Mouse (Mus musculus): ENCODE results near the gene Plekhg1. TPM values are rescaled to one million over a fixed set of nuclear protein-coding genes. Genes with fewer than 3 reads are reported as not detected.

Plekhg1 gene
- polyA plus RNA-seq, 1 experiment from 2014 or later = 9.1 TPM

DNA sequence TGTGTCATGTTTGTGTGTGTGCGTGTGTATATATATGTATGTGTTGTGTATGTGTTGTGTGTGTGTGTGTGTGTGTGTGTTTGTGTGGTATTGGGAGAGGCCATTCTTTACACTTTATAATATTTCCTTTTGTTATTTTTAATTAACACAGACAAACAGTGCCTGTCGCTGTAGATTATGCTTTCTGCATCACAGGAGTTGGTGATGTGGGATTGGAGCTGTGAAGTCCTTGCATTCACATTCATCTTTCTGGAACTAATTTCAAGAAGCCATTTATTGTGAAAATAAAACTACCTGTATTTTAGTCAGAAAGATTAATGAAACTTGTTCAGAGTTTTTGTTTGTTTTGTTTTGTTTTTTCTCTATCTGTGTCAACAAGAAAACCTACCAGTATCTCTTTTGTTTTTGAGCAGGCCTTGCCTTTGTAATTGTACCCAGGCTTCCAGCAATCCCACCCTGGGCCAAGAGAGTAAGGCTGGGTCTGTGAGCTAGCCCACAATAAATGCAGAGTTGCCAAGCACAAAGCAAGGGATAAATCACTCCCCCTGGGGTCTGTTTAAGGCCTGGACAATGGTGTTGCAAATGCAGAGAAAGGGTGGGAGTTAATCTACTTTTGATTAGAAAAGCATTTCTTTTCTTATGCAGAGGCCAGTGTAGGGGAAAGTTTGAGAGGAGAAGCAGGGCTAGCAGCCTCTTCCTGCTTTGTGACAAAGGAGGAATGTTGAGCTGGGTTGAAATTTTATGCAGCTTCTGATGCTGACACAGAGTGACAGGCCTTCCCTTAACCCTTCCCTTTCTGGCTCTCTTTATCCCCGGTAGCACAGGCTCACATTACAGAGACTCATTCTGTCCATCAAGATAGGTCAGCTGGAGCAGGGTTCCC lies 151.5 kb downstream of the Plekhg1 start:
- peak overlapping the region; percentile 34; the same call in 1 of the 2 replicates for H3K9ac ChIP-seq
- ATAC-seq (ENCODE audit: low FRiP score) (peak; percentile 70), DNase-seq (ENCODE audit: low spot score) (no peak)
- no peaks in the 10 kb centered on the region for H3K27me3 ChIP-seq (ENCODE audit: control insufficient read depth, insufficient read depth, low read length)
- H3K9me3 ChIP-seq (ENCODE audit: control insufficient read depth, low read length) = no peaks in the 10 kb centered on the region
- WGBS = 32% methylated on average over 3 of the region's 3 CpGs
- H3K36me3 ChIP-seq (replicated peaks; ENCODE audit: control insufficient read depth, insufficient read depth) = no peaks in the 10 kb centered on the region
- H3K27ac ChIP-seq = peak overlapping the region; percentile 14; the same call in 1 of the 2 replicates
- H3K4me2 ChIP-seq (replicated peaks) = no peak overlapping the region
- H3K4me1 ChIP-seq (replicated peaks; ENCODE audit: control insufficient read depth, insufficient read depth, low read length) = no peaks in the 10 kb centered on the region
- no peak overlapping the region for H3K4me3 ChIP-seq (replicated peaks; ENCODE audit: low read length)

DNA sequence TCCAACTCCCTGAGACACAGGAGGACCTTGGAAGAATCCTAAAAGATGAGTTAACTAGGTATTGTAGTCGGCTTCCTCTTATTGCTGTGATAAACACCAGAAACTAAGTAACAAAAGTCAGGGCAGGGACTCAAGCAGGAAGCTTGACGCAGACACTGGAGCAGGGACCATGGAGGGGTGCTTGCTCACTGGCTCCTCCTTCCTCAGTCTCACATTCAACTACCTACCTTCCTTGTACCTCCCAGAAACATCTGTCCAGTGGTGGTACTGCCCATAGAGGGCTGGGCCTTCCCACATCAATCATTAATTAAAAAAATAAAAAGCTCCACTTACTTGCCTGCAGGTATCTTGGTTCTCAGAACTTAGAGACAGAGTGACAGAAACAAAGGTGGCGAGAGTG lies 152.2 kb downstream of the Plekhg1 start:
- DNase-seq (ENCODE audit: low spot score) (no peak), ATAC-seq (ENCODE audit: low FRiP score) (no peak)
- H3K9ac ChIP-seq = no peak overlapping the region
- WGBS = 44% methylated on average over 3 of the region's 3 CpGs
- no peak overlapping the region for H3K4me2 ChIP-seq (replicated peaks)
- peak overlapping the region; percentile 14 for H3K27ac ChIP-seq
- no peaks in the 10 kb centered on the region for H3K27me3 ChIP-seq (ENCODE audit: control insufficient read depth, insufficient read depth, low read length)
- H3K9me3 ChIP-seq (ENCODE audit: control insufficient read depth, low read length) = no peaks in the 10 kb centered on the region
- no peak overlapping the region for H3K4me3 ChIP-seq (replicated peaks; ENCODE audit: low read length)
- H3K36me3 ChIP-seq (replicated peaks; ENCODE audit: control insufficient read depth, insufficient read depth) = no peaks in the 10 kb centered on the region
- H3K4me1 ChIP-seq (replicated peaks; ENCODE audit: control insufficient read depth, insufficient read depth, low read length) = no peaks in the 10 kb centered on the region

DNA sequence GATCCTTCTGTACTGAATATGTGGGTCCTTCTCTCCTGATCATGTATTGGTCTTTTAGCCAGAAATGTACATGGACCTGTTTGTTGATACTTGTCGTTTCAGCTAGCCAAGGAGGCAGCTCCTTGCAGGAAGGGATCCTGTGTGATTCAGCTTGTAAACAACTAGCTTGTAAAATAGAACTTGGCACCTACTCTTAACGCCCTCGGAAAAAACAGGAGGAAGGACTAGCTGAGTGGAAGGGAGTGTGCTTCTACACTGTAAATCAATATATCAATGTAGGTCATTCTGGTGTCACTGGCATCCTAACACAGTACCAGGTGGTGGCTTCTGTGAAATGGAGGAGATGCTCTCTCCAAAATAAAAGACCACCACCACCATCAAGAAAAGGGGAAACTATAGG lies 157.9 kb downstream of the Plekhg1 start:
- WGBS = 68% methylated on average over 3 of the region's 3 CpGs
- no peak for DNase-seq (ENCODE audit: low spot score)
- no peak for ATAC-seq (ENCODE audit: low FRiP score)
- Histone ChIP-seq H3K36me3 (replicated peaks; ENCODE audit: control insufficient read depth, insufficient read depth) (no peaks in the 10 kb centered on the region), H3K27me3 (ENCODE audit: control insufficient read depth, insufficient read depth, low read length) (no peaks in the 10 kb centered on the region), H3K4me2 (replicated peaks) (no peak overlapping the region), H3K9me3 (ENCODE audit: control insufficient read depth, low read length) (no peaks in the 10 kb centered on the region), H3K4me3 (replicated peaks; ENCODE audit: low read length) (no peak overlapping the region), H3K27ac (no peak overlapping the region), H3K9ac (no peak overlapping the region), H3K4me1 (replicated peaks; ENCODE audit: control insufficient read depth, insufficient read depth, low read length) (no peaks in the 10 kb centered on the region)

DNA sequence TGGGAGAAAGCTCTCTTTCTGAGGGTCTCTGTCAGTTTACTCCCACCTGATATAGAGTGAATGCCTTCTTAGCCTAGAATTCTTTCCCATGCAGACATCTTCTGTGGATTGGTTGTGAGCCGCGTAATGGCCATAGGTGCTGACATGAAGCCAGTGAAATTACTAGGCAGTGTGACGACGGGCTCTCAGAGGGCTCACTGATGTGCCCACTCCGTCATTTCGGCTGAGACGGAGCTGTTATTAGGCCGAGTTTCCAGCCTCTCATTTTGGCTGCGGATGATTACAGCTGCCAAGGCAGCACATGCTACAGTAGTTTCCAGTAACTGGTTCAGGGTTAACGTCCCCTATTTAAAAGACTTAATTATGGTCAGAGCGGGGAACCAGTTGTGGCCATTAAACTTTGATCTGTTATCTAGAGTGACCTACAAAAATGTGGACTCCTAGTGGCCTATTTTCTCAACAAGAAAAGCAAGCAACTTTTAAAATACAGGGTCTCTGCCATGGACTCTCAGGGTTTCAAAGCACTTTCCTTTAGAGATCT lies 160.3 kb downstream of the Plekhg1 start:
- no peaks in the 10 kb centered on the region for H3K9me3 ChIP-seq (ENCODE audit: control insufficient read depth, low read length)
- ATAC-seq (ENCODE audit: low FRiP score) (no peak), DNase-seq (ENCODE audit: low spot score) (no peak)
- H3K27ac ChIP-seq = no peak overlapping the region
- H3K36me3 ChIP-seq (replicated peaks; ENCODE audit: control insufficient read depth, insufficient read depth) = no peaks in the 10 kb centered on the region
- no peaks in the 10 kb centered on the region for H3K27me3 ChIP-seq (ENCODE audit: control insufficient read depth, insufficient read depth, low read length)
- no peak overlapping the region for H3K9ac ChIP-seq
- 72% methylated on average over 11 of the region's 11 CpGs for WGBS
- no peak overlapping the region for H3K4me3 ChIP-seq (replicated peaks; ENCODE audit: low read length)
- no peaks in the 10 kb centered on the region for H3K4me1 ChIP-seq (replicated peaks; ENCODE audit: control insufficient read depth, insufficient read depth, low read length)
- no peak overlapping the region for H3K4me2 ChIP-seq (replicated peaks)

DNA sequence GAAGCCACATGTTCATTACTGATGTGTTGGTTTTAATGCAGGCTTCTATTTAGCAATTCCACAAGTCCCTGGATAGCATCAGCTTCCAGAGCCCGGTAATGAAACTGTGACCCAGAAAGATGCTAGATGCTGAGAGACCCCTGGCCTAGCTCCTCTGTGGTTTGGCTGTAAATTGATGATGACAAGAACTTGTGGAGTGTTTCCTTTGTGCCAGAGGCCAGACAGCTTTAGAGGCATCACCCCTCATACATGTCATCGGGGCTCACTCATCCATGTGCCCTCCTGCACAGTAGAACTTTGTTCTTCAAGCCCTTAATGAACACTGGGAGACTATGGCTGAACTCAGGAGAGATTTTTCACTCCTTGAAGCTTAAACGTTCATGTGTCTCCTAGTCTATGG lies 165.6 kb downstream of the Plekhg1 start:
- no peaks in the 10 kb centered on the region for H3K27me3 ChIP-seq (ENCODE audit: control insufficient read depth, insufficient read depth, low read length)
- no peak for ATAC-seq (ENCODE audit: low FRiP score)
- WGBS = 83% methylated on average over 3 of the region's 3 CpGs
- no peak for DNase-seq (ENCODE audit: low spot score)
- H3K4me3 ChIP-seq (replicated peaks; ENCODE audit: low read length) = no peak overlapping the region
- no peaks in the 10 kb centered on the region for H3K9me3 ChIP-seq (ENCODE audit: control insufficient read depth, low read length)
- no peak overlapping the region for H3K27ac ChIP-seq
- H3K36me3 ChIP-seq (replicated peaks; ENCODE audit: control insufficient read depth, insufficient read depth) = no peaks in the 10 kb centered on the region
- no peak overlapping the region for H3K9ac ChIP-seq
- H3K4me2 ChIP-seq (replicated peaks) = no peak overlapping the region
- no peaks in the 10 kb centered on the region for H3K4me1 ChIP-seq (replicated peaks; ENCODE audit: control insufficient read depth, insufficient read depth, low read length)

DNA sequence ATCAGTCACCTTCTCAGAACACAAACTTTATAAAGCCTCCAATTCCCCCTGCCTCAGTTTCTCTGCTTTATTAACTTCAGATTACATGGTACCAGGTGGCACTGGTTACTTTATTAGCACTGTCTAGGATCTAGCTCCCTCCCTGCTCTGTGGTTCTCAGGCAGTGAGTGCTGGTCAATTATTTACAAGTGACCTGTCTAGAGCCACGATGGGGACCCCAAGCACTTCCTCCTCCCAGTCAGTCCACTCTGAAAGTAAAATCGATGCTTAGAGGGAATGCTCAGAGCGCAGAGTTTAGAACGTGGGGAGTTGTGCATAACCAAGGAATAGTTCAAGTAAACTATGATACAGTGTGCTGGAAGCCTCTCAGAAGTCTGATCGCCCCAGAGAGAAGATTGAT lies 173.9 kb downstream of the Plekhg1 start:
- ATAC-seq (ENCODE audit: low FRiP score) = no peak

DNA sequence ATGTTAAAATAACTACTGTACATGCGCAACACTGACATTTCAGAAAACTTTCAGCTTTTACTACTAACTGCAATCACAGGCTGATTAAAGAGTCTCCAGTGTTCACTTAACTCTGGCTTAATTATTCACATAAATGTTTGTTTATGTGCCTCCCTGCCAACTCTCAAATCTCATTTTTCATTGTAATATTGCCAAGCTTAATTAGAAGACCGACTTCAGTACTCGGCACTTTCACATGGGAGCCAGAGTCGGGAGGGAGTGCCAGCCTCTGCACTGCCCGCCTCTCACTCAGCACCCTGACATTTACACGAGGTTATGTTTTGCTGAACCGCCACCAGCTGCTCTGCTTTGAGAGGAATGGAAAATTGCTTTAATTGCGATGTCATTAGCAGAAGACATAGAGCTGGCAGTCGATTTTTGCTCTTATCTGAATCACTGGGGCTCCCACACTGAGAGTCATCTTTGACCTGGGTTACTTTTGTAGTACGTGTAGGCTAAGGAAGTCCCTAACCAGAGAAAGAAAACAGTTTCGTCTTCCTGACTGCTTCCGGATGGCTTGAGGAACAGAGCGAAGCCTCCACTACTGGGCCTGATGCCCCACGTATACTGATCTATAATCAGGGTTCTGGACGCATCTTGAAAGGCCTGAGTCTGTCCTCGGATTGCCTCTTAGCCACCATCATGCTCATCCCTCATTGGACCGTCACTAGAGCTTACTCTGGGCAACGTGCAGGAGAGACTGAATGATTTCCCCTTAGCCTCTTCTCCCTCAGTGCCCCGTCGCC lies 180.4 kb downstream of the Plekhg1 start:
- H3K9me3 ChIP-seq (ENCODE audit: control insufficient read depth, low read length) = no peaks in the 10 kb centered on the region
- H3K4me2 ChIP-seq (replicated peaks) = no peak overlapping the region
- ATAC-seq (ENCODE audit: low FRiP score) = peak; percentile 79
- 69% methylated on average over 20 of the region's 20 CpGs for WGBS
- H3K9ac ChIP-seq = no peak overlapping the region
- peaks cover 3% of the 10 kb centered on the region for H3K4me1 ChIP-seq (replicated peaks; ENCODE audit: control insufficient read depth, insufficient read depth, low read length)
- H3K27me3 ChIP-seq (ENCODE audit: control insufficient read depth, insufficient read depth, low read length) = no peaks in the 10 kb centered on the region
- H3K4me3 ChIP-seq (replicated peaks; ENCODE audit: low read length) = no peak overlapping the region
- peak; percentile 50 for DNase-seq (ENCODE audit: low spot score)
- no peaks in the 10 kb centered on the region for H3K36me3 ChIP-seq (replicated peaks; ENCODE audit: control insufficient read depth, insufficient read depth)
- H3K27ac ChIP-seq = no peak overlapping the region

More for the DNA sequence above, 173.9 kb downstream of the Plekhg1 start:
- H3K27me3 ChIP-seq (ENCODE audit: control insufficient read depth, insufficient read depth, low read length) = no peaks in the 10 kb centered on the region
- H3K4me1 ChIP-seq (replicated peaks; ENCODE audit: control insufficient read depth, insufficient read depth, low read length) = no peaks in the 10 kb centered on the region
- WGBS = 80% methylated on average over 5 of the region's 5 CpGs
- H3K9ac ChIP-seq = no peak overlapping the region
- H3K36me3 ChIP-seq (replicated peaks; ENCODE audit: control insufficient read depth, insufficient read depth) = no peaks in the 10 kb centered on the region
- no peak overlapping the region for H3K4me2 ChIP-seq (replicated peaks)
- H3K4me3 ChIP-seq (replicated peaks; ENCODE audit: low read length) = no peak overlapping the region
- no peak for DNase-seq (ENCODE audit: low spot score)
- H3K9me3 ChIP-seq (ENCODE audit: control insufficient read depth, low read length) = no peaks in the 10 kb centered on the region
- H3K27ac ChIP-seq = no peak overlapping the region

DNA sequence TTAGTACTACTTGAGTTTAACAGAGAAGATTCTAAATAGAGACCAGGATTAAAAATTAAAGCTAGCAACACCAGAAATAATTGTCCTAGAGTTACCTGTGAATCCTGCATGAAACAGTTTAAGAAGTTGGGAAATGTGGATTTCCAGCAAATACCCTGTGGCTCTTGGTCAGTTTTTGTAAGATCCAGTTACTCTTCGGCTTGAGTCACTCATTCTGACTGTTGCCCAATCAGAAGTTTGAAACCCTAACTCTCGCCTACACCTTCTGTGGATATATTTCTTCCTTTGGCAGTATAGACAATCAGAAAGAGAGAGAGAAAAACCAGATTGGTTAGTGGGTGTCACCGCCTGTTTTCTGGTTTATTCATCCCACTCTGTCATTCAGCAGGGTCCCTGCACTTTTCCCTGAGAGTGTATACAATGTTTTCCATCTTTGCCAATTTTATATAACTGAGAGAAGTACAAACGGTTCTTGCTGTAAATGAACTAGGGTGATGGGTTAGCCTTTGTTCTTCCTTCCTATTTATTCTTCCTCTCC lies 187.9 kb downstream of the Plekhg1 start:
- Histone ChIP-seq H3K4me1 (replicated peaks; ENCODE audit: control insufficient read depth, insufficient read depth, low read length) (no peaks in the 10 kb centered on the region), H3K27ac (no peak overlapping the region), H3K9ac (no peak overlapping the region), H3K27me3 (ENCODE audit: control insufficient read depth, insufficient read depth, low read length) (no peaks in the 10 kb centered on the region), H3K9me3 (ENCODE audit: control insufficient read depth, low read length) (no peaks in the 10 kb centered on the region), H3K36me3 (replicated peaks; ENCODE audit: control insufficient read depth, insufficient read depth) (no peaks in the 10 kb centered on the region), H3K4me3 (replicated peaks; ENCODE audit: low read length) (no peak overlapping the region), H3K4me2 (replicated peaks) (no peak overlapping the region)
- 88% methylated on average over 4 of the region's 4 CpGs for WGBS
- DNase-seq (ENCODE audit: low spot score) = no peak
- no peak for ATAC-seq (ENCODE audit: low FRiP score)

DNA sequence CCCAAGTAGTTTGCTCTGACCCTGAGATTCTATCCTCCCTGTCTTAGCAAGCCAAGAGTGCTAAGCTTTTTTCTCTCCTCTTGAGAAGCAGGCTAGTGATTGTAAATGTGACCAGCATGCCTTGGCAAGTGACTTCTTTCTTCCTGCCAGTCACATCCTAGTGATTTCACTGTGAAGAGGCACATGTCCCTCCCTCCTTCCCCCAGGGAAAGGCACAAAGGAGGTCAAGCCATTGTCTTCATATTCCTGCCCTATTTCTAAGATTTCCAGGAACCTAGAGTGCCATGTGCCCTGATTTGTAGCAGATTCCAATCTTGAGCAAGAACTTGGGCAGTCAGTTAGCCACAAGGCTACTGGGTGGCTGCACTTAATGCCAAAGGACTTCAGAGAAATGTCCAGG lies 191.7 kb downstream of the Plekhg1 start:
- H3K27ac ChIP-seq = no peak overlapping the region
- H3K27me3 ChIP-seq (ENCODE audit: control insufficient read depth, insufficient read depth, low read length) = no peaks in the 10 kb centered on the region
- no peak for DNase-seq (ENCODE audit: low spot score)
- H3K36me3 ChIP-seq (replicated peaks; ENCODE audit: control insufficient read depth, insufficient read depth) = no peaks in the 10 kb centered on the region
- no peak overlapping the region for H3K4me2 ChIP-seq (replicated peaks)
- no peaks in the 10 kb centered on the region for H3K9me3 ChIP-seq (ENCODE audit: control insufficient read depth, low read length)
- no peak for ATAC-seq (ENCODE audit: low FRiP score)
- H3K4me3 ChIP-seq (replicated peaks; ENCODE audit: low read length) = no peak overlapping the region
- no peaks in the 10 kb centered on the region for H3K4me1 ChIP-seq (replicated peaks; ENCODE audit: control insufficient read depth, insufficient read depth, low read length)
- H3K9ac ChIP-seq = no peak overlapping the region

All from hindbrain, embryonic 14.5 days (tissue).